Mouse (Mus musculus): ENCODE results near the gene Sema3g.

- TF ChIP-seq CTCF (IDR thresholded peaks at IDR 0.05; ENCODE audit: low read depth, low read length) = no peak
- no peak for TF ChIP-seq TAL1 (conservative IDR thresholded peaks at IDR 0.05; ENCODE audit: low read depth, low read length)
- TF ChIP-seq GATA1 (IDR thresholded peaks at IDR 0.05; ENCODE audit: borderline replicate concordance, low read length) = no peak
- no peak for TF ChIP-seq GATA2 (IDR thresholded peaks at IDR 0.05; ENCODE audit: borderline replicate concordance, low read depth, low read length)
- no peak for TF ChIP-seq POLR2AphosphoS5 (IDR thresholded peaks at IDR 0.05; ENCODE audit: insufficient replicate concordance, low read depth, low read length)
Measured at GRCm38 (mm10) chr14:31233070-31233995, 15.7 kb downstream of the Sema3g start.

Data from G1E (cell line).